10 mouse cellular contexts compared by ENCODE assay signal in the genomic region with DNA sequence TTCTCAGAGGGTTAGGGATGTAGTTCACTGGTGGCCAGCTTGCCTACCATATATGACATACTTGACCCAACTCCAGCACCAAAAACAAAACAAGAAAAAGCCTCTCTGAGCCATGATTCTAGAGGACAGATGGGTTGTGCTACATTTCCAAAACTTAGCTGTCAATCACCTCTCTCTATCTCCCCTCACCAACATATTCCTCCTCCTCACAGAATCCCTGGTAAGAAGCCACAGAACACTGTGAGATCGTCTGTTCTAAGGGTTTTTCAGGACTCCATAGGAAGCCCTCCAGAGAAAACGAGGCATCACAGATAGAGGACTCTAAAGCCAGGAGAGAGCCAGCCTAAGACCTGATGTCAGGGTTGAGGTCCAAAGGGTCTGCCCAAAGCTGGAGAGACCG.
"Had no signal": no experiment of that assay in that cellular context is flagged by ENCODE, and none has a peak within 500 bp of the region (broad histone marks: within the 10 kb centered on the region; RNA-seq: fewer than 3 reads in every experiment).

No protein-coding gene starts in this region.

- H3K27me3 ChIP-seq: liver, embryonic 13.5 days; midbrain, embryonic 12.5 days; midbrain, embryonic 15.5 days; neural tube, embryonic 13.5 days had no signal

- ATAC-seq: midbrain, embryonic 15.5 days had no signal

- H3K4me1 ChIP-seq: liver, embryonic 13.5 days had no signal

- H3K4me2 ChIP-seq: liver, embryonic 13.5 days; midbrain, embryonic 12.5 days; midbrain, embryonic 15.5 days; neural tube, embryonic 13.5 days had no signal

- H3K9ac ChIP-seq: liver, embryonic 13.5 days; midbrain, embryonic 12.5 days; midbrain, embryonic 15.5 days; neural tube, embryonic 13.5 days had no signal

- DNase-seq: layer of hippocampus, postnatal 36 days; liver, embryonic 13.5 days; lung, adult 2 months; thymus, adult 18-20 months; thymus, postnatal 36 days had no signal

- H3K36me3 ChIP-seq: liver, embryonic 13.5 days; midbrain, embryonic 12.5 days; midbrain, embryonic 15.5 days; neural tube, embryonic 13.5 days had no signal

- H3K4me3 ChIP-seq: left cerebral cortex, adult 2 months; liver, embryonic 13.5 days; midbrain, embryonic 12.5 days; midbrain, embryonic 15.5 days; myocyte; neural tube, embryonic 13.5 days had no signal

- H3K9me3 ChIP-seq: liver, embryonic 13.5 days; midbrain, embryonic 12.5 days; midbrain, embryonic 15.5 days; neural tube, embryonic 13.5 days had no signal

- H3K27ac ChIP-seq: left cerebral cortex, adult 2 months; liver, embryonic 13.5 days; midbrain, embryonic 12.5 days; midbrain, embryonic 15.5 days had no signal
